Mouse (Mus musculus) cortical plate, adult 2 months (tissue): ENCODE measurements around the gene Usp10.

Experiments used
- CTCF ChIP-seq: fragments of 200-500 bp; IDR thresholded peaks from 2 replicates; pipeline ENCODE4 v1.5.1; 2011; ENCODE audit warnings: mild to moderate bottlenecking, control low read depth, low read length; ENCODE audit not compliant: insufficient read depth; ENCODE audit errors: extremely low read depth
- POLR2A ChIP-seq: fragments of 200-500 bp; IDR thresholded peaks from 2 replicates; pipeline ENCODE4 v1.6.1; 2011; ENCODE audit warnings: mild to moderate bottlenecking, low read length, control low read depth; ENCODE audit not compliant: insufficient read depth; ENCODE audit errors: extremely low read depth

DNA sequence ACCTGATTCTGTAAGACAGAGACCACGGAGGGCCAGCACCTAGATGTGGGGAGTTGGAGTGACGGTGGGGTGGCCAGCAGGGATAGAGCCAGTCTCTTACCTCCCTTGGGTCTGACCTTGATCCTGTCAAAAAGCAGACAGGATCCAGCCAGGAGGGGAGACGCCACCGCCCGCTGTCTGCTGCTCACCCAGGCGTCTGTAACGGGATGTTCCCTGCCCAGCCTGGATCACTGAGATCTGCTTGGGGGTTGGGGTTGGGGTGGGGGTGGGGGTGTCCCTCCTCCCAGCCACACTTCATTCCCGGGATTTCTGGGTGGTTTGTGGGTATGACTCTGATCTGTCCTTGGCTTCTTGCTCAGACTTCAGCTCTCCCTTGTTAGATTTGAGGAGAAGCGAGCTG is 92.2 kb downstream of the Usp10 start:
- TF ChIP-seq POLR2A (no peak), CTCF (no peak)
